Mouse (Mus musculus): ENCODE measurements around the gene Osbpl9.
A peak's percentile ranks its signal among the peaks of the same experiment; 100 is the strongest.

Gene Osbpl9

GRCm38 (mm10) chr4:109042739-109043138, 159.3 kb downstream of the Osbpl9 start:
- no peak for DNase-seq (ENCODE audit: low read depth, low spot score)

GRCm38 (mm10) chr4:109036327-109036726, 165.7 kb downstream of the Osbpl9 start:
- peak; percentile 18 for DNase-seq (ENCODE audit: low read depth, low spot score)

DNA sequence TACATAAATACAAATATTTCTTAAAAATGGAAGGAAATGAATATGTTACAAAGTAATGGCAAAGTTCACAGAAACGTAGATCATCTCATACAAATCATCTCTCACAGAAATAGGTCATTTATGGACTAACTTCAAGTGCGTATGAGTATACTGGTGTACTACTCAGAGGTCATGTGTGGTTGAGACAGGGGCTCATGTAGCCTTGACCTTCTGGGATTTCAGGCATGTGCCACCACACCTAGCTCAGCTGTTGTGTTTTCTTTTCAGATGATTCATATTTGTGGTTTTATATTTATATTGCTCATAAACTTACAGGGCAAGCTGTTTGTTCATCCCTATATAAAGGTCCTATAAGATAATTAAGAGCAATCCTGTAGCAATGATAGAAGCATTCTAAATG, 171.8 kb downstream of the Osbpl9 start:
- no peak for DNase-seq (ENCODE audit: low read depth, low spot score)

- no peak for DNase-seq (ENCODE audit: low read depth, low spot score)
Observed at GRCm38 (mm10) chr4:109029857-109030256, 172.2 kb downstream of the Osbpl9 start.

- DNase-seq (ENCODE audit: low read depth, low spot score), result no peak
Observed at GRCm38 (mm10) chr4:109026543-109026942, 175.5 kb downstream of the Osbpl9 start.

DNA sequence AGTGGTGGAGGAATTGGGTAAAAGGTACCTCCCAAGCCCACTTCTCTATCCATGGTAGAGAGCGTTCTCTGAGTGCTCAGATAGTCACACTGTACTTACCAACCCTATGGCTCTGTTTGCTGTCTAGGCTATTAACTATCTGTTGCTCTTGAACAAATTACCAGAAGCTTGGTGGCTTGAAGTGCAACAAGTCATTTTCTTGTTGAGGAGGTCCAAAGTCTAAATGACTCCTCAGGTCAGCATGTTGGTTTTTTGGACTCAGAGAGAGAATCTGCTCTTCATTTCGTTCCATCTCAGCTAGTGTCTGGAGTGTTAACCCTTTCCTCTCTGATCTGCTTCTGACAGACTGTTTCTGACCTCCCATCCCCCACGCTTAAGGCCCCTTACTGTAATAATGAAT, 177.0 kb downstream of the Osbpl9 start:
- no peak for DNase-seq (ENCODE audit: low read depth, low spot score)

GRCm38 (mm10) chr4:109021976-109022375, 180.1 kb downstream of the Osbpl9 start:
- no peak for DNase-seq (ENCODE audit: low read depth, low spot score)

- no peak for DNase-seq (ENCODE audit: low read depth, low spot score)
Observed at GRCm38 (mm10) chr4:109019301-109019700, 182.8 kb downstream of the Osbpl9 start.

DNA sequence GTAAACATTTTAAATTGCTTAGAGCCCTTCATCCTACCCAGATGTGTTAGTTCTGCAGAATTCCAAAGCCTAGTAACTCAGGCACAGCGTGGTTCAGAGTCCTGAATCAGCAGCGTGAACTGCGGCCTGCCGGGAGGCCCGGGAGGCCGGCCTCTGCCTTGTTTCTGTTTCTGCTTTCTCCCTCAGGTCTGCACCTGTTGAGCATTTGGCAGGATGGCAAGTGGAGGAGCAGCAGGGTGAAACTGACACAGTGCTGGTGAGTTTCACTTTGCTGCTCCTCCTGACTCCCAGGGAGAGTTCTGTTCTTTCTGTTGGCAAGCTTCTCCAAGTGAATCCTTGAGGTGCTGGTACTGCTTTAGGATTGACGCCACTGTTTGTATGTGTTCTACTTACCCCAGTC, 184.6 kb downstream of the Osbpl9 start:
- no peak for DNase-seq (ENCODE audit: low read depth, low spot score)

DNA sequence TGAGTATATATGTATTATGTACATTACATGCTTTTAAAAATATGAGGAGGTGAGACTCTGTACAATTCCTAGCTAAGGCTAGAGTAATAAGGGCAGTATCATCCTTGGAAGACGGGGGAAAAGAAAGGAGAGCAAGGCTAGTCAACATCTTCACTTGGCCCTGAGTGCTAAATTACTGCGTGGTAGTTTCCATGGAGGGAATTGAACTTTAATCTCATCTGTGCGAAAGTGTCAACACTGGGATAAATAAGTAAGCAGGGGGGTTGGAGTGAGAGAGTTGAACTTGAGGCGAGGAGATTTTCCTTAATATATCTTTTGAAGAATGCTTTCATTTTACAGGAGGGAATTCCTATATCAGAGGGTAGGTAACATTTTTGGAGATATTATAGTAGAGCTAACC, 188.0 kb downstream of the Osbpl9 start:
- no peak for DNase-seq (ENCODE audit: low read depth, low spot score)

All from retina, adult 2 months (tissue).